In the genomic region with DNA sequence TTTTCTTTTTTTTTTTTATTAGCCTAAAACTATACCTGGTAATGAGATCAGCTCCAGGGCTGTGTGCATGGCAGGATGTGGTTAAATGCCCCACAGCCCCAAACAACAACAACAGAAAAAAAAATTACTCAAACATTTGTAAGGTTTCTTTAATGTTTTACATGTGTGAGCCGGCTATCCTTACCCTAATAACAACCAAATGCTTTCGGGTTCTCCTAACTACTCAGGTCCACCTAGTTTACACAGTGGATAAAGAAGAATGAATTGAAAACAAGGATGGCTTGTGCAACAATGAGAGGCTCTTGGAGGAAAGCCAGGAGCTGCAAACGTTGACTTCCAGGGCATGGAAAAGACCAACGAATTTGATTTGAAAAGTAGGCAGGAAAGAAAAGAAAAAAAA, we compare ENCODE assay signal across 18 mouse cellular contexts.
DNase-seq lines count a peak whose midpoint lies in the region; ATAC-seq and TF ChIP-seq lines count a peak whose summit lies in the region.
"Had no signal": no experiment of that assay in that cellular context is flagged by ENCODE, and none has a peak within 500 bp of the region (broad histone marks: within the 10 kb centered on the region; RNA-seq: fewer than 3 reads in every experiment).

No protein-coding gene starts in this region.

- H3K9ac ChIP-seq in midbrain, embryonic 14.5 days (replicated peaks; ENCODE audit: low read length), result no peak overlapping the region
- H3K9ac ChIP-seq in midbrain, embryonic 16.5 days (ENCODE audit: low read depth, low read length), result no peak overlapping the region
- H3K9ac ChIP-seq: midbrain, embryonic 13.5 days had no signal

- TF ChIP-seq POLR2A in lung, adult 2 months (IDR thresholded peaks at IDR 0.05; ENCODE audit: borderline replicate concordance, extremely low read depth, low read depth, low read length), result no peak

- ATAC-seq in midbrain, embryonic 14.5 days (ENCODE audit: low FRiP score, low TSS enrichment), result no peak
- ATAC-seq in midbrain, embryonic 16.5 days, result no peak
- no peak for ATAC-seq in activated CD4-positive, CD25-positive, alpha-beta regulatory T cell, adult 4 months
- ATAC-seq: forebrain, embryonic 16.5 days; midbrain, embryonic 13.5 days had no signal

- 47% methylated on average over 4 of the region's 4 CpGs for WGBS in midbrain, embryonic 14.5 days
- 50% methylated on average over 4 of the region's 4 CpGs for WGBS in midbrain, embryonic 16.5 days
- 21% methylated on average over 4 of the region's 4 CpGs for WGBS in lung, adult 2 months
- WGBS in midbrain, embryonic 10.5 days, result 59% methylated on average over 4 of the region's 4 CpGs

- no peaks in the 10 kb centered on the region for H3K27me3 ChIP-seq in midbrain, embryonic 14.5 days (ENCODE audit: control insufficient read depth, insufficient read depth, low read length)
- no peaks in the 10 kb centered on the region for H3K27me3 ChIP-seq in midbrain, embryonic 16.5 days (ENCODE audit: control insufficient read depth, insufficient read depth, low read depth, low read length)
- H3K27me3 ChIP-seq in midbrain, embryonic 10.5 days (ENCODE audit: low read depth, poor library complexity, severe bottlenecking), result no peaks in the 10 kb centered on the region
- H3K27me3 ChIP-seq: midbrain, embryonic 13.5 days had no signal

- TF ChIP-seq CTCF in lung, adult 2 months (IDR thresholded peaks at IDR 0.05; ENCODE audit: insufficient read depth, low read length), result no peak

- no peaks in the 10 kb centered on the region for H3K36me3 ChIP-seq in midbrain, embryonic 14.5 days (ENCODE audit: control insufficient read depth, insufficient read depth, low read length)
- no peaks in the 10 kb centered on the region for H3K36me3 ChIP-seq in midbrain, embryonic 16.5 days (ENCODE audit: control insufficient read depth, insufficient read depth, low read length)
- no peaks in the 10 kb centered on the region for H3K36me3 ChIP-seq in midbrain, embryonic 10.5 days
- H3K36me3 ChIP-seq: heart, embryonic 10.5 days; midbrain, embryonic 13.5 days had no signal

- DNase-seq in adrenal gland, postnatal 14 days, result peak; percentile 6
- DNase-seq in adrenal gland, adult (ENCODE audit: inconsistent age in 2 of 2, low spot score in 1 of 2), result no peak
- peak; percentile 17 for DNase-seq in midbrain, embryonic 14.5 days
- peak; percentile 5 for DNase-seq in lung, adult 2 months
- no peak for DNase-seq in midbrain, embryonic 10.5 days (ENCODE audit: low spot score)
- no peak for DNase-seq in spleen, postnatal 14 days (ENCODE audit: low spot score in 2 of 2)
- DNase-seq: adrenal gland, adult 8-10 months; cerebellum, adult 9-11 months; gastrocnemius, postnatal 10 days; thymus, postnatal 36 days had no signal

- H3K27ac ChIP-seq in midbrain, embryonic 14.5 days (replicated peaks; ENCODE audit: low read depth, low read length), result no peak overlapping the region
- H3K27ac ChIP-seq in midbrain, embryonic 16.5 days (ENCODE audit: low read length), result no peak overlapping the region
- H3K27ac ChIP-seq in midbrain, embryonic 10.5 days (replicated peaks), result no peak overlapping the region
- H3K27ac ChIP-seq: heart, embryonic 10.5 days; layer of hippocampus, adult 2 months; macrophage; midbrain, embryonic 13.5 days had no signal

- H3K4me2 ChIP-seq in midbrain, embryonic 14.5 days (ENCODE audit: low read length), result no peak overlapping the region
- no peak overlapping the region for H3K4me2 ChIP-seq in midbrain, embryonic 16.5 days (ENCODE audit: low read length)
- H3K4me2 ChIP-seq: liver, embryonic 11.5 days; midbrain, embryonic 13.5 days had no signal

- H3K4me1 ChIP-seq in midbrain, embryonic 14.5 days (ENCODE audit: control insufficient read depth, insufficient read depth, low read length), result no peaks in the 10 kb centered on the region
- H3K4me1 ChIP-seq in midbrain, embryonic 16.5 days (ENCODE audit: control insufficient read depth, insufficient read depth, low read length), result no peaks in the 10 kb centered on the region
- H3K4me1 ChIP-seq in lung, adult 2 months (ENCODE audit: control insufficient read depth, insufficient read depth, low read length), result no peaks in the 10 kb centered on the region
- no peaks in the 10 kb centered on the region for H3K4me1 ChIP-seq in midbrain, embryonic 10.5 days
- H3K4me1 ChIP-seq: heart, embryonic 10.5 days; midbrain, embryonic 13.5 days had no signal

- no peak overlapping the region for H3K4me3 ChIP-seq in midbrain, embryonic 14.5 days (replicated peaks; ENCODE audit: low read depth, low read length)
- H3K4me3 ChIP-seq in midbrain, embryonic 16.5 days (ENCODE audit: low read depth, low read length), result no peak overlapping the region
- H3K4me3 ChIP-seq in lung, adult 2 months (replicated peaks; ENCODE audit: extremely low read depth, low read depth, low read length), result no peak overlapping the region
- no peak overlapping the region for H3K4me3 ChIP-seq in midbrain, embryonic 10.5 days
- H3K4me3 ChIP-seq: heart, embryonic 10.5 days; layer of hippocampus, adult 2 months; midbrain, embryonic 13.5 days had no signal

- no peaks in the 10 kb centered on the region for H3K9me3 ChIP-seq in midbrain, embryonic 14.5 days (ENCODE audit: control insufficient read depth, low read length)
- no peaks in the 10 kb centered on the region for H3K9me3 ChIP-seq in midbrain, embryonic 16.5 days (replicated peaks; ENCODE audit: control insufficient read depth, low read length, poor library complexity, severe bottlenecking)
- no peaks in the 10 kb centered on the region for H3K9me3 ChIP-seq in midbrain, embryonic 10.5 days (replicated peaks)
- H3K9me3 ChIP-seq: heart, embryonic 10.5 days had no signal

Comparison
In these comparisons a context has a peak if more than half of its experiments do, and no peak if none do; other contexts are left out.
1. DNase-seq: peak in adrenal gland, postnatal 14 days (single experiment), midbrain, embryonic 14.5 days (single experiment) and lung, adult 2 months (single experiment); none in adrenal gland, adult (0 of 2), midbrain, embryonic 10.5 days (single experiment) and spleen, postnatal 14 days (0 of 2).